Mouse (Mus musculus) ES-E14 (cell line): ENCODE measurements at regions not wholly inside any gene's neighbourhood (a gene's known extent, or its start where the extent isn't known, plus 50 kb on each side); places are given as distances from the start of the nearest gene placed in this dataset.

Experiments
- CHD2 ChIP-seq: IDR thresholded peaks from 2 replicates; pipeline ENCODE4 v1.6.1; 2014; ENCODE audit warnings: mild to moderate bottlenecking, low read depth, low read length, inconsistent platforms
- ZC3H11A ChIP-seq: IDR thresholded peaks from 2 replicates; pipeline ENCODE4 v1.6.1; 2012; ENCODE audit warnings: low read depth, mild to moderate bottlenecking, inconsistent platforms, low read length, borderline replicate concordance
- ZNF384 ChIP-seq: IDR thresholded peaks from 2 replicates; pipeline ENCODE4 v1.6.1; 2012; ENCODE audit warnings: low read depth, low read length, inconsistent platforms

- TF ChIP-seq ZNF384 (no peak), CHD2 (no peak), ZC3H11A (no peak)
These were observed 60.1 kb upstream of the Sorl1 start for GRCm38 (mm10) chr9:42184104-42184635.
